In genomic region chr1:192755685-192756606, GRCm38 (mm10) we compare ENCODE assay signal across 11 mouse cellular contexts. TPM values are rescaled to one million over a fixed set of nuclear protein-coding genes. Genes with fewer than 3 reads are reported as not detected.
DNase-seq lines count a peak whose midpoint lies in the region; ATAC-seq and TF ChIP-seq lines count a peak whose summit lies in the region.
"Had no signal": no experiment of that assay in that cellular context is flagged by ENCODE, and none has a peak within 500 bp of the region (broad histone marks: within the 10 kb centered on the region; RNA-seq: fewer than 3 reads in every experiment).

No protein-coding gene starts in this region.

- no peak overlapping the region for H3K4me3 ChIP-seq in lung, postnatal 0 days (ENCODE audit: low read depth, low read length)
- no peak overlapping the region for H3K4me3 ChIP-seq in forebrain, postnatal 0 days (ENCODE audit: low read depth, low read length)
- H3K4me3 ChIP-seq in midbrain, embryonic 14.5 days (replicated peaks; ENCODE audit: low read depth, low read length): no peak overlapping the region
- H3K4me3 ChIP-seq: heart, embryonic 12.5 days; limb, embryonic 15.5 days had no signal

- 58% methylated on average over 13 of the region's 13 CpGs for WGBS in lung, postnatal 0 days
- WGBS in forebrain, postnatal 0 days: 30% methylated on average over 13 of the region's 13 CpGs
- 38% methylated on average over 13 of the region's 13 CpGs for WGBS in midbrain, embryonic 14.5 days

- H3K9me3 ChIP-seq in lung, postnatal 0 days (ENCODE audit: low read length): no peaks in the 10 kb centered on the region
- H3K9me3 ChIP-seq in forebrain, postnatal 0 days (ENCODE audit: low read length): no peaks in the 10 kb centered on the region
- no peaks in the 10 kb centered on the region for H3K9me3 ChIP-seq in midbrain, embryonic 14.5 days (ENCODE audit: control insufficient read depth, low read length)
- H3K9me3 ChIP-seq: heart, embryonic 12.5 days; limb, embryonic 15.5 days had no signal

- DNase-seq in lung, postnatal 0 days (ENCODE audit: low spot score): no peak
- no peak for DNase-seq in lung, postnatal 4 days
- DNase-seq in forebrain, postnatal 0 days: peak; percentile 80
- peak; percentile 49 for DNase-seq in midbrain, embryonic 14.5 days
- DNase-seq in thymus, postnatal 36 days: no peak
- no peak for DNase-seq in cerebellum, adult 9-11 months
- no peak for DNase-seq in spleen, postnatal 4 days (ENCODE audit: low spot score in 2 of 2)
- DNase-seq: cerebellum, adult 8-10 months had no signal

- no peak overlapping the region for H3K27ac ChIP-seq in lung, postnatal 0 days (ENCODE audit: low read length)
- peak overlapping the region; percentile 72 for H3K27ac ChIP-seq in forebrain, postnatal 0 days (ENCODE audit: low read depth, low read length)
- peak overlapping the region; percentile 66 for H3K27ac ChIP-seq in midbrain, embryonic 14.5 days (replicated peaks; ENCODE audit: low read depth, low read length)
- H3K27ac ChIP-seq: limb, embryonic 15.5 days had no signal

- H3K9ac ChIP-seq in lung, postnatal 0 days (replicated peaks; ENCODE audit: low read depth): no peak overlapping the region
- no peak overlapping the region for H3K9ac ChIP-seq in forebrain, postnatal 0 days
- H3K9ac ChIP-seq in midbrain, embryonic 14.5 days (replicated peaks; ENCODE audit: low read length): 0 out of 2 replicates have a peak overlapping the region, but pooled peaks have one; percentile 17
- H3K9ac ChIP-seq: heart, embryonic 12.5 days; limb, embryonic 15.5 days had no signal

- H3K36me3 ChIP-seq in lung, postnatal 0 days (ENCODE audit: insufficient read depth, low read length): no peaks in the 10 kb centered on the region
- no peaks in the 10 kb centered on the region for H3K36me3 ChIP-seq in forebrain, postnatal 0 days (ENCODE audit: insufficient read depth)
- no peaks in the 10 kb centered on the region for H3K36me3 ChIP-seq in midbrain, embryonic 14.5 days (ENCODE audit: control insufficient read depth, insufficient read depth, low read length)
- H3K36me3 ChIP-seq: limb, embryonic 15.5 days had no signal

- TF ChIP-seq CTCF in lung, postnatal 0 days (IDR thresholded peaks at IDR 0.05): no peak
- TF ChIP-seq CTCF in forebrain, postnatal 0 days (IDR thresholded peaks at IDR 0.05; ENCODE audit: low read depth): no peak

- no peaks in the 10 kb centered on the region for H3K27me3 ChIP-seq in lung, postnatal 0 days (replicated peaks; ENCODE audit: insufficient read depth, low read length)
- H3K27me3 ChIP-seq in forebrain, postnatal 0 days (ENCODE audit: insufficient read depth, low read length): no peaks in the 10 kb centered on the region
- H3K27me3 ChIP-seq in midbrain, embryonic 14.5 days (ENCODE audit: control insufficient read depth, insufficient read depth, low read length): no peaks in the 10 kb centered on the region
- H3K27me3 ChIP-seq: heart, embryonic 12.5 days; limb, embryonic 15.5 days had no signal

- TF ChIP-seq EP300 in lung, postnatal 0 days (IDR thresholded peaks at IDR 0.05): no peak

- no peaks in the 10 kb centered on the region for H3K4me1 ChIP-seq in lung, postnatal 0 days (ENCODE audit: insufficient read depth, low read depth, low read length)
- no peaks in the 10 kb centered on the region for H3K4me1 ChIP-seq in forebrain, postnatal 0 days (ENCODE audit: insufficient read depth)
- peaks cover 6% of the 10 kb centered on the region for H3K4me1 ChIP-seq in midbrain, embryonic 14.5 days (ENCODE audit: control insufficient read depth, insufficient read depth, low read length)

- peak; percentile 46 for ATAC-seq in lung, postnatal 0 days
- peak; percentile 94 for ATAC-seq in forebrain, postnatal 0 days
- ATAC-seq in midbrain, embryonic 14.5 days (ENCODE audit: low FRiP score, low TSS enrichment): peak; percentile 67; the same call in 1 of the 2 replicates
- ATAC-seq: activated CD4-positive, CD25-positive, alpha-beta regulatory T cell, adult 4 months had no signal

- no peak overlapping the region for H3K4me2 ChIP-seq in lung, postnatal 0 days (replicated peaks; ENCODE audit: low read depth, low read length)
- no peak overlapping the region for H3K4me2 ChIP-seq in forebrain, postnatal 0 days (ENCODE audit: low read depth)
- H3K4me2 ChIP-seq in midbrain, embryonic 14.5 days (ENCODE audit: low read length): 0 out of 2 replicates have a peak overlapping the region, but pooled peaks have one; percentile 9
- H3K4me2 ChIP-seq: heart, embryonic 12.5 days; limb, embryonic 15.5 days had no signal

RNA-seq across cellular contexts. Expression of gene Hhat, which starts 15.1 kb away (rescaled TPM):
- polyA plus RNA-seq in lung, postnatal 0 days (2015; fragmentation: Nextera tagmentation; extraction: Ambion mirVana): 2.4 and 3.5 TPM in 2 replicates
- total RNA-seq in forebrain, postnatal 0 days (2014; rRNA removed): 2.6 and 2.8 TPM in 2 replicates
- polyA plus RNA-seq in forebrain, postnatal 0 days (2015; fragmentation: Nextera tagmentation; extraction: Ambion mirVana): 1.8 TPM in 2 replicates
- 3.9 and 4.5 TPM in 2 replicates for polyA plus RNA-seq in midbrain, embryonic 14.5 days (2014; fragmentation: Nextera tagmentation; extraction: Ambion mirVana)

Comparison
In these comparisons a context has a peak if more than half of its experiments do, and no peak if none do; other contexts are left out.
1. DNase-seq: peak in forebrain, postnatal 0 days (single experiment) and midbrain, embryonic 14.5 days (single experiment); none in lung, postnatal 0 days (single experiment), lung, postnatal 4 days (0 of 2), thymus, postnatal 36 days (0 of 2), cerebellum, adult 9-11 months (single experiment) and spleen, postnatal 4 days (0 of 2).
2. Peak in every context shown above with its lines, with median percentiles within 50 percentile points of each other: ATAC-seq.